22 mouse cellular contexts compared by ENCODE assay signal in the genomic region with DNA sequence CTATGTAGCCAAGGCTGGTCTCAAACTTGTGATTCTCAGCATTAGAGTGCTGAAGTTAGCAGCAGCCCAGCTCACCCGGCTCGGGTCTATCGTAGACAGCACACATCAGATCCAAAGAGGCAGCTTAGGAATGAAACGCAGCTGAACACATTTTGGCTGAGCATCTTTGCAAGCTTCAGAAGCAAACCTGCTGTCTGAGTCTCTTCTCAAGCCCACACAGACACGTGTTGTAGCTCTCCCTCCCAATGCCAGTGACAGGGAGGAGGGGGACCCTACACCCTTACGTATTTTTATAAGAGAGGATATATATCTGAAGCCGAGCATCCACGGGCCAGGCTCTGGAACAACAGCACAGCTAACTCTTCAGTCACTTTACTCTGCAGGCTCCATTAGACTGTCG. TPM values are rescaled to one million over a fixed set of nuclear protein-coding genes. Genes with fewer than 3 reads are reported as not detected.
"Had no signal": no experiment of that assay in that cellular context is flagged by ENCODE, and none has a peak within 500 bp of the region (broad histone marks: within the 10 kb centered on the region; RNA-seq: fewer than 3 reads in every experiment).

No protein-coding gene starts in this region.

- H3K27ac ChIP-seq: left cerebral cortex, adult 2 months; limb, embryonic 12.5 days; lung, embryonic 15.5 days; midbrain, embryonic 12.5 days; neural tube, embryonic 13.5 days had no signal

- H3K4me3 ChIP-seq: left cerebral cortex, adult 2 months; limb, embryonic 12.5 days; liver, embryonic 13.5 days; lung, embryonic 15.5 days; midbrain, embryonic 12.5 days; neural tube, embryonic 13.5 days had no signal

- H3K4me1 ChIP-seq: limb, embryonic 12.5 days; lung, embryonic 15.5 days; midbrain, embryonic 12.5 days; neural tube, embryonic 13.5 days had no signal

- H3K9me3 ChIP-seq: limb, embryonic 12.5 days; liver, embryonic 13.5 days; lung, embryonic 15.5 days; midbrain, embryonic 12.5 days; neural tube, embryonic 13.5 days had no signal

- ATAC-seq: hindbrain, embryonic 16.5 days; midbrain, embryonic 16.5 days had no signal

- H3K27me3 ChIP-seq: limb, embryonic 12.5 days; liver, embryonic 13.5 days; lung, embryonic 15.5 days; midbrain, embryonic 12.5 days; neural tube, embryonic 13.5 days had no signal

- DNase-seq: kidney, postnatal 36 days; liver; liver, embryonic 13.5 days; liver, postnatal 0 days; lung, postnatal 14 days; retina, postnatal 1 day; spleen, adult 18-20 months; thymus, adult 2 months; thymus, postnatal 25 days had no signal

- H3K9ac ChIP-seq: limb, embryonic 12.5 days; liver, embryonic 13.5 days; liver, postnatal 0 days; lung, embryonic 15.5 days; midbrain, embryonic 12.5 days; neural tube, embryonic 13.5 days had no signal

- H3K4me2 ChIP-seq: limb, embryonic 12.5 days; lung, embryonic 15.5 days; midbrain, embryonic 12.5 days; neural tube, embryonic 13.5 days had no signal

RNA-seq across cellular contexts. Expression of gene Gata3, which starts 27.8 kb away (rescaled TPM):
- total RNA-seq: left cerebral cortex, adult 2 months; left cerebral cortex, postnatal 36 days had no signal

RNA-seq across cellular contexts. Expression of gene 9230102O04Rik, which starts 28.3 kb away (rescaled TPM):
- total RNA-seq: layer of hippocampus, postnatal 10 days; left cerebral cortex, adult 2 months; left cerebral cortex, postnatal 36 days; megakaryocyte-erythroid progenitor cell, adult 5-6 weeks had no signal
- polyA plus RNA-seq: intestine, embryonic 14.5 days; limb, embryonic 12.5 days; liver, embryonic 13.5 days; liver, postnatal 0 days; lung, embryonic 15.5 days; neural tube, embryonic 13.5 days; stomach, embryonic 14.5 days; testis, adult 2 months; thymus, adult 2 months had no signal

RNA-seq across cellular contexts. Expression of gene 4930412O13Rik, which starts 36.5 kb away (rescaled TPM):
- total RNA-seq: layer of hippocampus, postnatal 10 days; left cerebral cortex, adult 2 months; left cerebral cortex, postnatal 36 days; megakaryocyte-erythroid progenitor cell, adult 5-6 weeks had no signal
- polyA plus RNA-seq: intestine, embryonic 14.5 days; limb, embryonic 12.5 days; liver, embryonic 13.5 days; liver, postnatal 0 days; lung, embryonic 15.5 days; stomach, embryonic 14.5 days; thymus, adult 2 months had no signal
